Mouse (Mus musculus) bone marrow macrophage, adult 2 months (primary cell): Measurements from ENCODE around the gene Gal3st3.

Experiments used
- CTCF ChIP-seq: IDR thresholded peaks from 2 replicates; pipeline ENCODE4 v1.5.1; 2012; ENCODE audit warnings: low read depth, mild to moderate bottlenecking, low read length, moderate library complexity
- POLR2A ChIP-seq: IDR thresholded peaks from 2 replicates; pipeline ENCODE4 v1.6.1; 2012; ENCODE audit warnings: mild to moderate bottlenecking, low read depth, low read length, borderline replicate concordance

DNA sequence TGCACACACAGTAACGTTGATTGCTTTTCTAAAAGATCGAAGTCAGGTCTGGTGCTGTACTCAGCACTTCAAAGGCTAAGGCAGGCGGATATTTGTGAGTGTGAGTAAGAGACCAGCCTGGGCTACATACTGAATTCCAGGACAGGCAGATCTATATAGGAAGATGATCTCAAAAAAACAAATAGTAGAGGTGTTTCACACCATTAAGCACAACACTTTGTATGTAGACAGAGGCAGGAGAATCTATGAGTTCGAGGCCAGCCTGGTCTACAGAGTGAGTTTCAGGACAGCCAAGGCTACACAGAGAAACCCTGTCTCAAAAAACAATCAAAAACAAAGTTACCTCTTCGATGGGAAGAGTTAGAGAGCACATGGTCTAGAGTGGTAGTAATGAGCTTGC is 22.4 kb upstream of the Gal3st3 start:
- TF ChIP-seq CTCF (no peak), POLR2A (no peak)
